Mouse (Mus musculus) left cerebral cortex, postnatal 14 days (tissue): ENCODE measurements around the gene Etfbkmt. TPM values are rescaled to one million over a fixed set of nuclear protein-coding genes. Genes with fewer than 3 reads are reported as not detected.

Experiments used
- DNase-seq, 2 experiments: peaks; one replicate each; pipeline ENCODE4 v3.0.0; 2021 to 2022; ENCODE audit warnings: low spot score in 2 of 2, mixed read lengths in 1 of 2
- intact Hi-C: fragments of 180-260 bp; cut with DNase I; formaldehyde crosslinking; loops from one replicate; pipeline ENCODE4 v1.15.1; 2025
- long read RNA-seq, 2 experiments: library from polyadenylated mRNA; stranded (forward); transcript quantifications; one replicate each; pipeline ENCODE4 v2.0.0; 2021
- total RNA-seq, 2 experiments: library from RNA; stranded (reverse); gene quantifications; 2 replicates each; pipeline ENCODE4 v1.2.3; 2021

Etfbkmt gene
- 1 to 10 TPM; 1.8 to 2.1 TPM for total RNA-seq
- long read RNA-seq, experiment 1, partial matches to known transcripts = 0 of 2 reads
- long read RNA-seq, experiment 1, other reads (novel, unspliced or antisense) = 2 of 2 reads
- long read RNA-seq, experiment 2, partial matches to known transcripts = 0 of 3 reads
- long read RNA-seq, experiment 2, other reads (novel, unspliced or antisense) = 0 of 3 reads

DNA sequence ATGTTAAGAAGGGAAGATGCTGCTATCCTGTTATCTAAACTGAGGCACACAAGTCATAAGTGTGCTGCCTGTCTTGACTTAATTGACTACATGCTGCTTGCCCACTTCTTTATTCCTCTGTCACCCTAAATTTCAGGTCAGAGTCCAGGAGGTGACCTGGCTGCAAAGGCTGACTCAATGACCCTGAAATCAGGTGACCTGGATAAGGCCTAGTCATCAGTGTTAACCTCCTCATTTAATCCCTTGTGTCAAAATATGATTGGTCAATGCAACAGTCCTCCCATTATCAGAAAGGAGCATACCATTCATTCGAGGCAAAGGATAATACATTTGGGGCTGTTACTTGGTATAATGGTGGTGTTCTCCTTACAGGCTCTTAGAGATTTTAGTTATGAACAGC, at the start of gene Etfbkmt:
Gene Etfbkmt (plus strand): TSS at position 379 of the 400 bp plus-strand sequence.
- intact Hi-C loops = no loop called here
- no peak for DNase-seq

DNA sequence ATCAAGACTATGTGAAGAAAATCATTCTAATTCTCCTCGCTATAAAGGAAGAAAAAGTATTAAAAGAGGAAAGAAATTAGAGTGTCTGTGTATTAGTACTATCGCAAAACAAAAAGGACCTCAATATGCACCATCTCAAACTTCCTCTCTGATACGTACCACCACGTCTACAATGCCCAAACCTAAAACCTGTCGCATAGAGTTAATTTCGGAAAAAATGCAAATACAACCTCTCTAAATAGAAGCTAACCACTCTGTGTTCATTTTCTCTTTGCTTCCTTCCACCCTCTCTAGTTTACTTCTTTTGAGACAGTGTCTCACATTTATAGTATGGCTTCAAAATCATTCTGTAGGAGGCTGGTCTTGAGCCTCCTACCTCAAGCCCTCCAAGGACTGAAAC, 47.2 kb upstream of the Etfbkmt start:
- no peak for DNase-seq
- intact Hi-C loops = no loop called here

DNA sequence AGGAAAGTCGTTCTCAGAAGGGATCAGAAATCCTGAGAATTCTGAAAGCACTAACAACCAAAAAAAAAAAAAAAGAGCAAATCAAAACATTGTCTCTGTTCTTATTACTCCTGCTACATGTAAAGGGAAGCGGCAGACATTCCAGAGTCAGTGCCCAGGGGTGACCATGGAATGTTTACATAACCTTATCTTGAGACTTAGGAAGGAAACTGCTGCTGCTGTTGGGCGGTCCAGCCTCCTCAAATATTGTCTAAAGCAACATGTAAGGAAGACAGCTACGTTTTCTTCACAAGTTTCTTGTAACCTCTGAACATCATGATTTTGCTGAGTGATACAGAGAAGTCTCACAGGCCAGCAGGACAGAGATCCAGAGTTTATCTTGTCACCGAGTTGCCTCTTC, 46.2 kb upstream of the Etfbkmt start:
- intact Hi-C loops = no loop called here
- DNase-seq = no peak

DNA sequence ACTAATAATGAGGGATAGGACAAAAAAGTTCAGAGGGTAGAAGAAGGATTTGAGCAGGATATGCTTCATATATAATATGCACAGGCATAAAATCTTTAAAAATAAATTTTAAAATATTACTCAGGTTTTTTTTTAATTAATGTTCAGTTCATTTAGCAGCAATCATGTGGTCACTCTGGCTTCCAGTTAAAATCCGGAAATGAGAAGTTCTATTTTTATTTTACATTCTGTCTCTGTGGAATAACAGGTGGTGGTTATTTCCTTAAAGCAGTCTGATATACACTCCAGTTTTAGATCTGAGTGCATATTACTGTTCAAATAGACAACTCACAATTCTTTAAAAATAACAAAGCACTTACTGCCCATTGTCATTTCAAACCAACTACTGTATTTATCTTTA, 45.1 kb upstream of the Etfbkmt start:
- DNase-seq = no peak
- intact Hi-C loops = no loop called here

DNA sequence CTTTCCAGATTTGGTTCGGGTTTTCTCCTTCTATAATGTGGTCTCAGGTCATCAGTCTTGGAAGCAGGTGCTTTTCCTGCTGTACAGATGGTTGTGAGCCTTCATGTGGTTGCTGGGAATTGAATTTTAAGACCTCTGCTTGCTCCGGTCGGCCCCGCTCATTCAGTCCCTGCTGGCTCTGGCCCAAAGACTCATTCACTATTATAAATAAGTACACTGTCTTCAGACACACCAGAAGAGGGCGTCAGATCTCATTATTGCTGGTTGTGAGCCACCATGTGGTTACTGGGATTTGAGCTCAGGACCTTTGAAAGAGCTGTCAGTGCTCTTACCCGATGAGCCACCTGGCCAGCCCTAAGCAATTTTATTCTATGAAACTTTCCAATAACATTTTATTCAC, 44.3 kb upstream of the Etfbkmt start:
- no peak for DNase-seq

DNA sequence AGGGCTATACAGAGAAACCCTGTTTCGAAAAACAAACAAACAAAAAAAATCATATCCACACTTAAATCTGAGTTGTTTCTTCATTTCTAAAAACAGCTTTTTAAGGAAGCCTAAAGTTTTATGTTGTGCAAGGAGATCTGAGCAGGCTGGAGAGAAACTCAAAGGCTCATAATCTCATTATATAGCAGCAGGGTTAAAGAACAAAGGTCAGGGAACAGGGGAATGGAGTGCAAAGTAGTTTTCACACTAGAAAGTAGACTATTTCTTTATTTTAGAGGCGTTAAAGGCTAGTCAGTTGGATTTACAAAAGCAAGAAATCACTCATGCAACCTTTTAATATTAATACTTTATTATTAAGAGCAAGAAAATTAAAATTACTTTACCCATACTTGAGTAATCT, 43.4 kb upstream of the Etfbkmt start:
- intact Hi-C loops = no loop called here
- DNase-seq = no peak

More for the DNA sequence above, 44.3 kb upstream of the Etfbkmt start:
- intact Hi-C loops = no loop called here

DNA sequence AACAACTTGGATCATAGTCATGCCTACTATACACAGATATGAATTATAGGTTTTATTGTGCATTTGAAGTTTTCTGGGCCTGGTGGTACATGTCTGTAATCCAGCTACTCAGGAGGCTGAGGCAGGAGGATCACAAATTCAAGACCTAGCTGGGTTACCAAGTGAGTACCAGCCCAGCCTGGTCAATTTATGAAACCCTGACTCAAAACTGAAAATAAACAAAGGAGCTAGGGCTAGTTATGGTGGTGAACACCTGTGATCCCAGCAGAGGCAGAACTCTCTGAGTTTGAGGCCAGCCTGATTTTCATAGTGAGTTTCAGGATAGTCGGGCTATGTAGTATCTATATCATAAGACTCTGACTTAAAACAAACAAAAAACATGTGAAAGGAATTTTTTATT, 42.4 kb upstream of the Etfbkmt start:
- no peak for DNase-seq
- intact Hi-C loops = no loop called here

DNA sequence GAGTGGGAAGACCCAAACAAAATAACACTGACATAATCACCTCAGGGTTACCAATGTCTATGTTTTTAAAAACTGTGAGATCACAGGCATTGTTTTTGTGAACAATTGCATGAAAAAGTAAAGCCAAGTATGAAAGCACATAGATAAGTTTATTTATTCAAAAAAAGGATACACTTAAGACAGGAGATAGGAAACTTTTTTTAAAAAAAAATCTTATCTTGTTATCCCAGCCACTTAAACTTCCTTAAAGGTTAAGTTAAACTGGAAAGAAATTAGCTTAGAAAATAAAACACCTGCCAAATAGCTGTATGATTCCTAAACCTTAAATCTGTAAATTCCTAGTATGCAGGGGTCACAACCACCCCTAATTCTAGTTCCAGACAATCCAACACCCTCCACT, 40.7 kb upstream of the Etfbkmt start:
- intact Hi-C loops = no loop called here
- no peak for DNase-seq

DNA sequence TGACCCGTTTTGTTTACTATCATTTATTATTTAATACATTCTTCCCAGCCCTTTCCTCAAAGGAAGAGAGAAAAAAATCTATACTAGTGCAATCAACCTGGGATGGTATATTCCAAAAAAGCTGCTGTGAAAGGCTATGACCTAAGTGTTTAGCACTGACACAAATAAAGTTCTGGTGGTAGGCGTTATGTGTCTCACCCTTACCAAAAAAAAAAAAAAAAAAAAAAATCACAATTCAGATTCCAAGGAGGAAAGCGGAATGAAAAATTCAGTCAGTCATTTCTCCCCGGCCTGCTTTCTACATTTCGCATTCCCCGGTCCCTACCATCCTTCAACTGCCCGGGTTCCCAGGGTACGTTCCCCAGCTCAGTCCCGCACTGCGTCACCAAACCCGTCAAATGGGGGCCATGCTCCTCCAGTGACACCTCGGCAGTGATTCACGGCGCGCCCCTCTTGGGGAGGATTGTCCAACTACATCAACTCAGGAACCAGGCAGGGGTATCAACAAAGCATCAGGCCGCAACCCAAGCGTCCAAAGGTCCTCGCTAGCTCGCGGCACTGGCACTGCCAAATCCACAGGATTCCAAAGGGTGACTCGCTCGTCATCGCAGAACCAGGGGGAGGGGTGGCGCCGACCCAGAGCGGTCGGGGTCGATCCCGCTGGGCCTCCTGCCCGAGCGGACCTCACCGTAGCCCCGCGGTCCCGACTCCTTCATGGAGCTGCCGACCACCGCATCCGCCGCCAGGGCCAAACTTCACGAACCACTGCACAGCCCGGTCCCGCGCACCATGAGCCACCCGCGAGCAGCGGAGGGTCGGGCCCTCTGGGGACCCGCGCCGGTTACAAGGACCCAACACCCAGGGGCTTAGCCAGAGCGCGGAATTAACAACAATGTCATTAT, 39.2 kb upstream of the Etfbkmt start:
- DNase-seq = peak; percentile 63 to 67
- intact Hi-C loops = loop anchor here (10.0 kb wide), 1 partner anchor 156 kb away; the partner anchor contains the start of gene Sinhcaf

DNA sequence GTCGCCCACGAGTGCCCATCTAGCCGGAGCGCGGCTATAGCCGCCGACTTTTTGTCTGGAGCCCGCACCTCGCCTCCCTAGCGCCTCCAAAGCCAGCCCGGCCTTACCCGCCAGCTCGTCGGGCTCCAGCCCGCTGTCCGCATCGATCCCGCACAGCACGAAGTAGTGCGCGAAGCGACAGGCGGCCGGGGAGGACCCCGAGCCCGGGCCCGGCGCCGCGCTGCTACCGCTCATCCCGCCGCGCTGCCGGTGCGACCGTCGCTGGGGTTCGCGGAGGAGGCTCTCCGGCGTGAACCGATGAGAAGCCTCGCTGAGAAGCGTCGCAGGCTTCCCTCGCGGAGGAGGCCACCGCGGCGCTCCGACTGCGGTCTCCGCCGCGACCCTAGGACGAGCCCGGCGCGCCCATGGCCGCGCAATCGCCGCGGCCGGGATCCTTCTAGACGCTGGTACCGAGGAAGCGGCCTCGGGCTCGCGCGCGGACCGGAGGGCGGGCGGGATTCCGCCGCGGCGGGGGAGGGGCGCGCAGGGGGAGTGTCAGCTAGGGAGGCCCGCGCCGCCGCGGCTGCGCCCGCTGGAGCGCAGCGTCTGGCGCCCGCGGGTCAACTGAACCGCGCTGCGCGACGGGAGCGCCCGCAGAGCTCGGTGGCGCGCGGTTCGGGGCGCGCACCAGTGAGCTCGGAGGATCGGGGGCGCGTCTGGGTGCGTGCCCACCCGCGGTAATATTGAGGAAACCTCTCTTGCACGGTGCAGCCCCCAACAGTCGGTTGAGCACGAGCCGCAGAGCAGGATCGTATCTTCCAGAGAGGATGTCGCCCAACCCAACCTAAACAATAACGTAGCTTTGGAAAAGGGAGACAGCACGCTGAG, 38.3 kb upstream of the Etfbkmt start, which contains the start of gene Dennd5b:
Gene Dennd5b (minus strand): TSS at position 605 of the 867 bp plus-strand sequence.
- DNase-seq = peak; percentile 80 to 87
- intact Hi-C loops = loop anchor here (10.0 kb wide), 1 partner anchor 157 kb away; the partner anchor contains the start of gene Sinhcaf

DNA sequence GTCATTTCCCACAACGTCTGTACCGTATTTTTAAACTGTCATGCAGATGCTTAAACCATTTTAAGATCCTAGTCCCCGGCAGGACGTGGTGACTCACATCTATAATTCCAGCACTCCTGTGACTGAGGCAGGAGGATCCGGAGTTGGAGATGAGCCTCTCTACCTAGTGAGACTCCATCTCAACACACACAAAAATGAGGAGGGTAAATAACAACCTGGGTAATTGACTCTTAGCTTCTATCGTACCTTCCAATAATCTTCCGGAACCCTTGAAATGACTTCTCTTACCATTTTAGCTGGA, 37.8 kb upstream of the Etfbkmt start:
- intact Hi-C loops = loop anchor here (10.0 kb wide), 1 partner anchor 157 kb away; the partner anchor contains the start of gene Sinhcaf
- no peak for DNase-seq

DNA sequence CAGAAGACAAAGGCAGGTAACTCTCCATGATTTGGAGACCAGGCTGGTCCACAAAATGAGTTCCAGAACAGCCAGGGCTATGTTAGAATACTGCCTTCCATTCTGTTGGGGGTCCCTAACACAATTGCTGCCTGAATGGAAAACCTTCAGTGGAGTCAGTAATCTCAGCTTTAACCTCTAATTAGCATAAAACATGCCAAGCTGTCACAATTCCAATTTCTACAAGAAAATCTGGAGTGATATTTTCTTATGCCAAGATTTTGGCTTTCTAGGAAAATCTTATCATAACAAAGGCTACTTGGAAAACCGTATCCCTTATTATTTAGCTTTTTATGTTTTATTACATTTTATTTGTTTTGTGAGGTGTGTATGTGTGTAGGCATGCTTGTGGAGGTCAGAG, 36.2 kb upstream of the Etfbkmt start:
- intact Hi-C loops = loop anchor here (10.0 kb wide), 1 partner anchor 159 kb away; the partner anchor contains the start of gene Sinhcaf
- DNase-seq = no peak

DNA sequence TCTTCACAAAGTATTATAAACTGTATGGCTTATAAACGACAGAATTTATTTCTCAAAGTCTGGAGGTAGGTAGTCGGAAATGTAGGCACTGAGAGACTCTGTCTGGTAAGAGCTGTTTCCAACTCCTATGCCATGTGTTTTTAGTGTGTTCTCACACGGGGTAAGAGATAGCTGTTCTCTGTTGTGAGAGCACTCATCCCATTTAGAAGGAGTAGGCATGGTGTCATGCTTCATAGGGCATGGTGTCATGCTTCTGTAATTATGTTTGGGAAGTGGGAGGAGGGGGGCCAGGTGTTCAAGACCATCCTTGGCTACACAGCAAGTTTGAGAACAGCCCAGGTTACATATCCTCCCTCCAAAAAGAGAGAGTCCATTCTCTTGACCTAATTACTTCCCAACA, 32.0 kb upstream of the Etfbkmt start:
- intact Hi-C loops = loop anchor here (10.0 kb wide), 1 partner anchor 163 kb away; the partner anchor contains the start of gene Sinhcaf
- DNase-seq = no peak

DNA sequence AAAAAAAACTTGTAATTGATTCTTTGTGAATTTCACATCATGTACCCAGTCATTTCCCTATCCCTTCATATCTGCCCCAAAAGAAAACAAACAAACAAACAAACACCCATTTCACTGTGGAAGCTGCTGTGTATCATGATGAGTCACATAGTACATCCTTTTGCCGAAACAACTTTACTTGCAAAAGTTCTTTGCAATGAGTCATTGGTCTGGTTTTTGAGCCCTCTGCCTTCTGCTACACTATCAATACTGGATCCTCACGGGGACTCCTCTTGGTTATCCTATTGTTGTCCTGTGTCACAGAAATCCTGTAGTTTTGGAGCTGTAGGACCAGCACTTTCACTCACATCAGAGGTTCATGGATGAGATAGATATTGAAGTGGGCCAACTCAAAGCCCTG, 30.7 kb upstream of the Etfbkmt start:
- intact Hi-C loops = loop anchor here (10.0 kb wide), 1 partner anchor 164 kb away; the partner anchor contains the start of gene Sinhcaf
- no peak for DNase-seq

DNA sequence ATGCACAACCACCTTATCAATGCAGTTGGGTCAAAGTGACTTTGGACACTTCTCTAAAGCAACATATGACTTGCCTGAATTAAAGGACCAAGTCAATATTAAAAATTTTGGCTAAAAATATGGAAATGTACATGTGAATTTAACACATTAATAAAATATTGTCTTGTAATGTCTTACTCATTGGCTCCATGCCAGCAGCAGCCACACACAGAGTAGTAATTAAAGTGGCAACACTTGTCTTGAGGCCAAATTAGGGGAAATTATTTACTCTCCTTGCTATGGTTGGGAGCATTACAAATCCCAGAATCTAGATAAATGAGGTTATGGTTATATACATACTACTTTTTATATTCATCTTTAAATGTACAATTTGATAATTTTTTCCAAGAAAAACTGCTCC, 22.7 kb upstream of the Etfbkmt start:
- DNase-seq = no peak
- intact Hi-C loops = no loop called here

DNA sequence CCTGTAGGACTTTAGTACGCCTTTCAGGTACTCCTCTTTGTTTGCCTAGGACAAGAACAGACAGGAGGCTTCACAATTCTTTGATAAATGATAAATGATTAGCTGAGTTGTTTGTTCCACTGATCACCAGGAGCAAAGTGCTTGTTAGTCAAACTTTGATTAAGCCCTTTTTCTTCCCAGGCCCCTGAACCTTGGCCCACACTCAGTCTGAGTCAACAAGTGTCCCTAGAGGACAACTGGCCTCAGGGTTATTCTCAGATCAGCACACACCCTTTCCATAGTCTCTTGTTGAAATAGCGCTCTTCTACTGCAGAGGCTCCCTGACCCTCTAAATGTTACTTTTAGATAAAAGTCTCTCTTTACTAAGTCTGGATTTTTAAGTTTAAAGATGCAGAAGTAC, 20.7 kb upstream of the Etfbkmt start:
- intact Hi-C loops = loop anchor here (2.0 kb wide), 1 partner anchor 108 kb away; no protein-coding TSS in a partner anchor
- no peak for DNase-seq

DNA sequence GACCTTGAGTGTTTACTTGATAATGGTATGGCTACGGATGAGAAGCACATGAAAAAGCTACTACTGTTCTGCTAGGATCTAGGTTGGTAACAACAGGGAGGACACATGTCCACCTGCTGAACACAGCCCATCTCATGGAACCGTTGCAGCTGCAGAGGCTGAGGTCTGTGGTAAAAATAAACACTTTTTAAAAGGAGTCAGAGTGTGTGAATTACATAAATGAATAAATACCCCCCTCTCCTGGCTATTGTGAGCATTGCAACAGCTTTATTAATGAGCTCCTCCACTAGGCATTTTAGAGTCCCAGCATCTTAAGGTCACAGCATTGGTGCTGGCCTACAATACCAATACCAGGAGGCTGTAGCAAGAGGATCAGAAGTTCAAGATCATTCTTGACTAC, 19.8 kb upstream of the Etfbkmt start:
- DNase-seq = peak; percentile 82 to 83
- intact Hi-C loops = loop anchor here (2.0 to 5.0 kb wide), 2 partner anchors 109 to 173 kb away; partner anchors contain the start of gene Sinhcaf

DNA sequence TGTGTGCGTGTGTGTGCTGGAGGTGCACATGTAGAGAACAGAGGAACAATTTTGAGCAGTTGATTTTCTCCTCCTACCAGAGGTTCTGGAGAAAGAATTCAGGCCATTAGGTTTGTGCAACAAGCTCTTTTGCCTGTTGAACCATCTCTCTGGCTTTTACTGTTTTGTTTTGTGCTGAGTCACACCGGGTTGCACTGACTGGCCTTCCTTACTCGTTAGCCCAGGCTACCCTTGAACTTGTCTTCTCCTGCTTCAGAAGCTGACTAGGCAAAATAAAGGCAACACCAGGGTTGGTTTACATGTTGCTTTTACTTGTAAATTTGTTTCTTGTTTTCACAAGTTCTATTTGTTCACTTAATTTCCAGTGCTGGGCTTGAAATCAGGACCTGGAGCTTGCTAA, 16.6 kb upstream of the Etfbkmt start:
- DNase-seq = no peak
- intact Hi-C loops = loop anchor here (5.0 kb wide), 1 partner anchor 176 kb away; the partner anchor contains the start of gene Sinhcaf

DNA sequence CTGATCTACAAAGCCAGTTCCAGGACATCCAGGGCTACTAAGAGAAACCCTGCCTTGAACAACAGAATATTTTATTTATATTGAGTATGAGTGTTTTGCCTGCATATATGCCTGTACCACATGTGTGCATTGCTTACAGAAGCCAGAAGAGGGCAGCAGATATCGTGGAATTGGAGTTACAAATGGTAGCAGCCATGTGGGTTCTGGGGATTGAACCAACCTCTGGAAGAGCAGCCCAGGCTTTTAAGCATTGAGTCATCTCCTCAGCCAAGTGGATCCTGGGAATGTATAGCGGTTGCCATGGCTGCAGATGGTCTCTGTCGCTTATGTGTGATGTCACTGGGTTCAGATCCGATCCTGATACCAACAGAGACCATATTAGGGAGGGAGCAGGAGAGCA, 13.0 kb upstream of the Etfbkmt start:
- intact Hi-C loops = no loop called here
- DNase-seq = peak; percentile 26 to 40
